Mouse (Mus musculus) thymus, postnatal 14 days (tissue): ENCODE measurements around the gene Togaram2.
"Not testable (repeated sequence)": the region's sequence is repeated elsewhere in the genome, so short reads cannot be mapped to it uniquely, and the experiment has no call there.

Experiments
- DNase-seq: peaks from one replicate; pipeline ENCODE4 v3.0.0; 2021

Gene Togaram2

DNA sequence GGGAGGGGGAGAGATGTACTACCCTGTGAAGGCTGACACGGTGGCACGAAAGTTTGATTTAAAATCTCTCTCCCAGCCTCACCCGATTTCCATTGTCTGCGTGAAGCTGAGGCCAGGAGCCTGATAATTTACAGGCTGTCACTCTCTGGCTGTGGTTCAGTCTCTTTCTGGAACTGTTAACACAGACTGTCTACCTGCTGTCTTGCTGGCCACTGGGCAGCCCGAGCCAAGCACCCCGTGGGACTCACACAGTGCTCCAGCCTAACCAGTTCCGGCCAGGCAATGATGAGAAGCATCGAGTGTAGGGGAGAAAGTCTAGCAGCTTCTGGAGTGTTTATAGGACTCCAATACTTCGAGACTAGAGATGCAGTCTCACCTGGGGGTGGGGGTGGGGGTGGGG, 73.1 kb downstream of the Togaram2 start:
- no peak for DNase-seq

DNA sequence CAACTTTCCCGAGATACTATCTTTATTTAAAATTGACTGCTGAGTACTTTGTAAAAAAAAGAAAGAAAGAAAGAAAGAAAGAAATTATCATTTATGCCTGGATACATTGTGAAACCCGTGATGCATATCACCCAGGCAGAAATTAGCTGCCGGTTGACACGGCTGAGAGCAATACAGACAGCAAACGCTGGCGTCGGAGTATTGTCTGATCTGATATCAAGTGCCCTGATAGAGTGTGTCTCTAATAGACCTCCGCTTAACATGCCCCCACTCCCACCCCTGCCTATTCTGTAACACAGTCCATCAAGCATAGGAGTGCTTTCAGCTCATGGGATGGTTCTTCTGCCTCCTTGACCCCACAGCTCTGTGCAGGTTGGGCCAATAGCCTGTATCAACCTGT, 74.5 kb downstream of the Togaram2 start:
- DNase-seq, result no peak

DNA sequence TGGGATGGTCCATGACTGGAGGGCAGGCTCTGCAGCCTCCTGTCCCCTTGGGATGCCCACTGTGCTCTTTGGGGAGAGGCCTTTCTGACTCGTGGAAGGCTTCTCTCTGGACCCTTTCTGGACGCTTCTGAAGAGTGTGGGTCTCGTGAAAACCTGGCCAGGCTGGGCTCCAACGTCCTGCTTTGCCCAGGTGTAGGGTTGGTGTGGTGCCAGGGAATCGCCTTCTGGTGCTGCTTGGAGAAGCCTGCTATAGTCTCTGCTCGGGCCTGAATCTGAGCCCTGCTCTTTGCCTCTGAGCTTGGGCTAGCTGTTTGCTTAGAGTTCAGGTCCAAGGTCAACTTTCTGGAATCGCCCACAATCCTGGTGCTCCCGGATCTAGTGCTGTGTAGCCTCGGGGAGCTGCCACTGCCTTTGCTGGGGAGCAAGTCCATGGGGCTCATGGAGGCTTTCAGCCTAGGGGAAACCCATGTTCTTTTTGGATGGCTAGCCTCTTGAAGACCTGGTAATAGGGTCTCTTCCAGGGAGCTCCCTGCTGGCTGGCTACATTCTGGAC, 76.6 kb downstream of the Togaram2 start:
- no peak for DNase-seq

DNA sequence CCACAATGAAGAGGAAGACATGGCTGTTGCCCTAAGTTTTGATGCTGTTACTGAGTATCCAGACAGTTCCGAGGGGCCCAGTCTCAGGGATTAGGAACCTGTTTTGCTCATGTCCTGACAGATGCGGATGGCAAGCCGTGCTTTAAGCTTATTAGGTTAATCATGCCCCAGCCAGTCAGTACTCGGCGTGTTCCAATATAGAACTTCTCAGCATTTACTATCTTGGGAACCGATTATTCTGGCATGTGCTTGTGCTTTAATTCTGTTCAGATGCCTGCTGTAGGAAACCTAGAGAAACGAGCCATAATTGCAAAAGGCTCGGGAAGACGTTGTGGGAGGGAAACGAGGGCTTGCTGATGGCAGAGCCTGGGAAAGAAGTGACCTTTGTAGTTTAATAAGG, 79.8 kb downstream of the Togaram2 start, which contains the start of gene Pcare:
Gene Pcare (minus strand): TSS at position 64 of the 400 bp plus-strand sequence.
- no peak for DNase-seq

DNA sequence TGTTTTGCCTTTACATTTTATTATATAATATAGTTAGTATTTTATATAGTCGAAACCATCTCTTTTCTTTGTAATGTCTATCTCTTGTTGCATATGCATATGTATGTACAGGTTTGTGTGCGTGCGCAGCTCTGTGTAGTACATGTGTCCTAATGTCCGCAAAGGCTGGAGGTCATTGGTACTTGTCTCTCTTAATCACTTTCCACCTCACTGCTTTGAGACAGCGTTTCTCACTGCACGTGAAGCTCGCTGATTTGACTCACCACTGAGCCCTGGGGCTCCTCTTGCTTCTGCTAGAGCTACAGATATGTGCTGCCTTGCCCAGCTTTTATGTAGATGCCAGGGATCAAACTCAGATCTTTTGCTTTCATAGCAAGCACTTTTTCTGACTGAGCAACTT, 87.5 kb downstream of the Togaram2 start:
- no peak for DNase-seq

DNA sequence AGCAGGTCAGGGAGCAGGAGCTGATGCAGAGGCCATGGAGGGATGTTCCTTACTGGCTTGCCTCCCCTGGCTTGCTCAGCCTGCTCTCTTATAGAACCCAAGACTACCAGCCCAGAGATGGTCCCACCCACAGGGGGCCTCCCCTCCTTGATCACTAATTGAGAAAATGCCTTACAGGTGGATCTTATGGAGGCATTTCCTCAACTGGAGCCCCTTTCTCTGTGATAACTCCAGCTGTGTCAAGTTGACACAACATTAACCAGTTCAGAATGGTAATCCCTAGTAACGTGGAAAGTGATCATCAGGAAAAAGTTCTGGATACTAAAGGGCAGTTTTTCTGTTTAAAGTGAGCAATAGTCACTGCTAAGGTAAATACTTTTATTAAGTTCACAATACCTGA, 95.1 kb downstream of the Togaram2 start, which contains the start of gene Clip4:
Gene Clip4 (plus strand): TSS at position 301 of the 400 bp plus-strand sequence.
- not testable (repeated sequence) for DNase-seq

DNA sequence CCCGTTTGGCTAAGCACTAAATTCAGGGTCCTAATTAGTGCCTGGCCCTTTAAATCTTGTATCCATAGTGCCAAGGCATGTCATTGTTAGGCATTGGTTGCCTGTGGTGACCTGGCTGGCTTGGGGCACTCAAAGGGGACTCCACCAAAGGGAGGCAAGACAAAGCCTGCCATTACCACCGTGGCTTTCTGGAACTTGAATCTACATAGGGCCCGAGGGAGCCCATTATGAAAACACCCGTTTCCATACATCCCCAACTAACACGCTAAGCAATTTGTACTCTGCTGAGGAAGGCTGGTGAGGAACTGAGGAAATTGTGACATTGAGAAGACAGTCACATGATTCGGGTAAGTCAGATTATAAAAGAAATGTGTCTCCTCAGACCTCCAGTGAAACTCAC, 96.5 kb downstream of the Togaram2 start:
- DNase-seq, result no peak

DNA sequence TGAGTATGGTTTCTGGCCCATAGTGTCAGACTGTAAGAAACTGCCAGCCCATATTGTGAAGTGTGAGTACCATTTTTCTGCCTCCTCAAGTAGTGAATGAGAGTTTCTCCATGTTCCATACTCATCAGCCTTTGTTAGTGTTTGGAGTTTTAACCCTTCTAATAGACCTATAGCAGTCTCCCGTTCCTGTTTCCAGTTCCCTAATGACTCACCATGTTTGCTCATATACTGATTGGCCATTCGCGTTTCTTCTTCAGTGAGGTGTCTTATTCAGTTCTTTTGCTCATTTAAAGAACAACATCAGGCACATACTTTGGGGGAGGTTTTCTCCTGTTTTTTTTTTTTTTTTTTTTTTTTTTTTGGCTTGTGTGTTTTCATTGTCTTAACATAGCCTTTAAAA, 97.6 kb downstream of the Togaram2 start:
- no peak for DNase-seq

DNA sequence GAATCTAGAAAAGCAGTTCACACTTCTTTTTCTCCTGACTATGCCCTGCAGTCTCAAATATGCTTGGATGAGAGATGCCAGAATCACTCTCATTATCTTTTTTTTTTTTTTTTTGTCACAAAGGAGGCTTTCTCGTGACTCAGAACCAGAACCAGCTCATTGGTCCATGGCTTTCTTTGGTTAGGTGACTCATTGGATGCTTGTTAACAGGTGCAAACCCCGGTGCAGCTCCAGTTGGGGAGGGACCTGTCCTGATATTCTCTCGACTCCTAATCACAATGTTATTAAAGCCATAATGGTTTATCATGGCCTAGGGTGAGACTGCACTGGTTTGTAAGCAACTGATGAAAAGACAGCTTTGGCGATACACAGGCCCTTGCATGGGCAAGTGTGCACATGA, 101.1 kb downstream of the Togaram2 start:
- no peak for DNase-seq

DNA sequence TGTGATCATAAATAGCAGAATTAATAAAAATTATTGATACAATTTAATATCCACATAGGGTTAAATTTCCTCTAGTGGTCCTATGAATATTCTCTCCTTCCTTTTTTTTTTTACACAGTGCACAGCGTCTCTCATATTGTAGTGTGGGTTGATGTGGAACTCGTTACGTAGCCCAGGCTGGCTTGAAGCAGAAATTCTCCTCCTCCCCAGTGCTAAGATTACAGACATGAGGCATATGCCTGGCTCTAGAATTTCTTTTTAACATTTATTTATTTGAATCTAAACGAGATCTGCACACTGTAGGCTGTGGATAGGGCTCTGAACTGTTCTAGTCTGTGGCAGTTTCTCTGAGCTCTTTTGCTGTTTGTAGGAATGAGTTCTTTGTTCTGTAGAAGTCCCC, 102.2 kb downstream of the Togaram2 start:
- DNase-seq, result no peak

DNA sequence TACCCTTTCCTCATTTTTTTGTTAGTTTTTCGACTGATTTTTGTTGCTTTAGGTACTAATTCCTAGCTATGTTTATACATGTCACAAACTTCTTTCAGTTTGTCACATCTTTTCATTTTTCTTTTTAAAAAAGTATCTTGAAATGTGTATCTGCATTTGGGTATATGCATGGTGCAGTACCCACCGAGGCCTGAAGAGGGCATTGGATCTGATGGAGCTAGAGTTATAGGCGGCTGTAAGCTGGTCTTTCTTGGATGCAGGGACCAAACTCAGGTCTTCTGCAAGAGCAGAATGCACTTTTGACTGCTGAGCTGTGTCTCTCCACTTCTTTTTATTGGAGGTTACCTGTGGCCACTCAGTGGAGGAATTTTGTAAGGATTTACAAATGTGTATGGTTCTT, 105.6 kb downstream of the Togaram2 start:
- DNase-seq, result no peak
